Mouse (Mus musculus) stomach, embryonic 16.5 days (tissue): ENCODE data around the gene Meox2. TPM values are rescaled to one million over a fixed set of nuclear protein-coding genes. Genes with fewer than 3 reads are reported as not detected.

ENCODE experiments used
- ATAC-seq: fragments of 200-750 bp; cut with Nextera tagmentation; 2 replicates; pipeline ENCODE4 v1.8.0; 2017; ENCODE audit warnings: moderate number of reproducible peaks, moderate TSS enrichment; ENCODE audit not compliant: insufficient read depth, low FRiP score
- H3K27ac ChIP-seq: fragments of 300-500 bp; sonication (generic); 2 replicates; pipeline ENCODE4 v1.5.1; 2014; ENCODE audit warnings: low read length
- H3K27me3 ChIP-seq: fragments of 300-500 bp; sonication (generic); 2 replicates; pipeline ENCODE4 v1.6.1; 2014; ENCODE audit warnings: low read length, control low read depth, mixed read lengths; ENCODE audit not compliant: control insufficient read depth, insufficient read depth
- H3K36me3 ChIP-seq: fragments of 300-500 bp; sonication (generic); 2 replicates; pipeline ENCODE4 v1.6.1; 2014; ENCODE audit warnings: low read length; ENCODE audit not compliant: control insufficient read depth, insufficient read depth
- H3K4me1 ChIP-seq: fragments of 300-500 bp; sonication (generic); 2 replicates; pipeline ENCODE4 v1.6.1; 2014; ENCODE audit warnings: low read length, control low read depth, mixed read lengths; ENCODE audit not compliant: control insufficient read depth, insufficient read depth
- H3K4me2 ChIP-seq: fragments of 300-500 bp; sonication (generic); 2 replicates; pipeline ENCODE4 v1.6.1; 2014; ENCODE audit warnings: low read depth, low read length, mixed read lengths
- H3K4me3 ChIP-seq: fragments of 300-500 bp; sonication (generic); replicated peaks from 2 replicates; pipeline ENCODE4 v1.5.1; 2014; ENCODE audit warnings: mild to moderate bottlenecking, low read length
- H3K9ac ChIP-seq: fragments of 300-500 bp; sonication (generic); 2 replicates; pipeline ENCODE4 v1.6.1; 2014; ENCODE audit warnings: low read length
- H3K9me3 ChIP-seq: fragments of 300-500 bp; sonication (generic); replicated peaks from 2 replicates; pipeline ENCODE4 v1.6.1; 2016; ENCODE audit warnings: low read length, control low read depth; ENCODE audit not compliant: control insufficient read depth
- WGBS: fragments of 180-500 bp; shearing (Covaris S2); extraction: QIAGEN DNeasy Blood & Tissue Kit; methylation state at CpG from one replicate; pipeline ENCODE4 v1.1.7; 2014; 5-methylcytosine and 5-hydroxymethylcytosine counted together
- polyA plus RNA-seq: library from polyadenylated mRNA; unstranded; fragments of >200 nt; fragmentation: Nextera tagmentation; extraction: Ambion mirVana; gene quantifications from 2 replicates; pipeline ENCODE4 v1.2.1, GENCODE M21; 2015

Gene Meox2
- polyA plus RNA-seq, 1 experiment from 2014 or later, result 6.1 TPM

DNA sequence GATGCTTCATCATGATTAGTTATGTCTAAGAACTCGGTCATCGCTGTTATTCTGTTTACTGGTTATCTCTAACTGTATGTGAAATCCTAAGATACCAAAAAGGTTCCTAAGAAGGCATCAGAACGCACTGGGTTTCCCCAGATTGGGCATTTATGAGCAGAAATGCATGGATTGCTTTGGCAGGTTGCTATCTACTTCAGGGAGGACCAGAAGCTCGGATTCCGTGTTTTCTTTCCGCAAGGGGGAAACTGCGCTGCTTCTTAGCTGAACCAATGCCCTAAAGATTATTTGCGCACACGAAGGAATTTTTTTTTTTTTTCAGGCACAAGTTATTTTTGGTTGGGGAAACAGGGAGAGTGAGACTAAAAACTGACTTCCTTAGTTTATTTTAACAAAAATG lies 2.6 kb downstream of the Meox2 start:
- Histone ChIP-seq H3K9ac (no peak overlapping the region; the same call in 1 of the 2 replicates), H3K27me3 (peaks cover 19% of the 10 kb centered on the region), H3K36me3 (no peaks in the 10 kb centered on the region), H3K9me3 (no peaks in the 10 kb centered on the region), H3K27ac (no peak overlapping the region; the same call in 1 of the 2 replicates), H3K4me3 (peak overlapping the region; percentile 29), H3K4me2 (peak overlapping the region; percentile 43), H3K4me1 (peaks cover 5% of the 10 kb centered on the region)
- no peak for ATAC-seq
- 45% methylated on average over 9 of the region's 9 CpGs for WGBS

DNA sequence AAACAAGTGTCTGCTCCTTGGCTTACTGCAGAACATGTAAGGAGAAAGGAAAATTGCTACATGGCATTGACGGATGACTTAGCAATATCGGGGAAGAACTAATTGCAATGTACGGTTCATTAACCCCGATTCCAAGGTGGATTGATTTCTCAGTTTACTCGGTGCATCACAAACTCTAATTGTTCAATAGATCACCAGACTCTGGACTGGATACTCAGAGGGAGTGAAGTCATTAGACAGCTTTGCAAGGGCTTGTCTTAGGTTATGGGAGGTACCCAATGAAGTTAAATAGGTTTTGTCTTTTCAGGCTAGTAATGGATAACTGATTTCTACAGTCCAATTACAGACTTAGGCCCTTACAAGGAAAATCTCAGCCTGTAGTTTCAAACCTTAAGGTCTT lies 10.9 kb downstream of the Meox2 start:
- H3K4me2 ChIP-seq, result no peak overlapping the region
- H3K4me1 ChIP-seq, result no peaks in the 10 kb centered on the region
- H3K27ac ChIP-seq, result no peak overlapping the region
- no peak for ATAC-seq
- no peak overlapping the region for H3K4me3 ChIP-seq
- H3K36me3 ChIP-seq, result no peaks in the 10 kb centered on the region
- no peak overlapping the region for H3K9ac ChIP-seq
- 74% methylated on average over 5 of the region's 5 CpGs for WGBS
- H3K9me3 ChIP-seq, result no peaks in the 10 kb centered on the region
- H3K27me3 ChIP-seq, result no peaks in the 10 kb centered on the region

DNA sequence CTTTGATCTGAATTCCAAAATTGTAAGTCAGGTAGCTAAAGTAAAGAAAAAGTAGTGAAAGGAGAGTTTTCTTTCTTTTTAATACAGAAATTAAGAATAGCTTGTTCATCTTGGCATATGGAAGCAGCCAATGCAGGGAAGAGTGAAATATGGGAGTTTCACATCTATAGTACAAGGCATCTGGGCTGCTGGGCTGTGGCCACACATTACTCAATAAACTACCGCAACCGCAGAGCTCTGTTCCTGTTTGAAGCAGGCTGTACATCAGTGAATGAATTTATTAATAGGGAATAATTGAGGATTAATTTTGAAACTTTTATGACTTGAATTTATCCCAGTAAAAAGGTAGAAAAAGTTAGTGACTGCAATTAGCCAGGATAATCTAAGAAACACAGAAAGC lies 15.4 kb downstream of the Meox2 start:
- no peak for ATAC-seq
- no peak overlapping the region for H3K4me2 ChIP-seq
- 64% methylated on average over 2 of the region's 2 CpGs for WGBS
- no peak overlapping the region for H3K4me3 ChIP-seq
- no peaks in the 10 kb centered on the region for H3K27me3 ChIP-seq
- no peak overlapping the region for H3K27ac ChIP-seq
- no peaks in the 10 kb centered on the region for H3K36me3 ChIP-seq
- no peak overlapping the region for H3K9ac ChIP-seq
- no peaks in the 10 kb centered on the region for H3K9me3 ChIP-seq
- no peaks in the 10 kb centered on the region for H3K4me1 ChIP-seq

GRCm38 (mm10) chr12:37142080-37142703 lies 33.9 kb downstream of the Meox2 start:
- WGBS, result 37% methylated on average over 3 of the region's 3 CpGs
- Histone ChIP-seq H3K27me3 (no peaks in the 10 kb centered on the region), H3K9me3 (no peaks in the 10 kb centered on the region), H3K4me2 (no peak overlapping the region), H3K4me3 (no peak overlapping the region), H3K9ac (no peak overlapping the region), H3K36me3 (no peaks in the 10 kb centered on the region), H3K4me1 (no peaks in the 10 kb centered on the region), H3K27ac (no peak overlapping the region)
- ATAC-seq, result no peak

- H3K27ac ChIP-seq, result no peak overlapping the region
- 91% methylated on average over 1 of the region's 1 CpGs for WGBS
- H3K4me3 ChIP-seq, result no peak overlapping the region
- no peaks in the 10 kb centered on the region for H3K36me3 ChIP-seq
- ATAC-seq, result no peak
- no peaks in the 10 kb centered on the region for H3K4me1 ChIP-seq
- H3K27me3 ChIP-seq, result no peaks in the 10 kb centered on the region
- H3K4me2 ChIP-seq, result no peak overlapping the region
- H3K9ac ChIP-seq, result no peak overlapping the region
- no peaks in the 10 kb centered on the region for H3K9me3 ChIP-seq
These were observed 35.5 kb downstream of the Meox2 start for GRCm38 (mm10) chr12:37143879-37144278.

DNA sequence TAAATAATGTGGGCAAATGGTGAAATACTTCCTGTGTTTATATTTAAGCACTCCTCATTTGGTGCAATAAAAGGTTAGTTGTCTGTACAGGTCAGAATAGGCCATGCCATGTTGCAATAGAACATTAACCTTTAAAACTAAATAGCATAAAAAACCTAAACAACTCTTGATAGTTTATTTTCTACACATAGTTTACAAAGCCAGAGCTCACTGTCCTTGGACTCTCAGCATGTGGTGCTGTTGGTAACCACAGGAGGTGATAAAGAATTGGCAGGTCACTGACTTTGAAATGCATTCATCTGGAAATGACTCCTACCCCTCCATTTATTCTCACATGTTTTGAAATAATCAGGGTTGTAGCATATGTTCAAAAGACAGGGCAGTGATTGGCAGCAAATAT lies 59.4 kb downstream of the Meox2 start:
- no peak overlapping the region for H3K27ac ChIP-seq
- no peaks in the 10 kb centered on the region for H3K9me3 ChIP-seq
- no peak for ATAC-seq
- no peak overlapping the region for H3K4me3 ChIP-seq
- H3K27me3 ChIP-seq, result no peaks in the 10 kb centered on the region
- H3K4me2 ChIP-seq, result no peak overlapping the region
- H3K36me3 ChIP-seq, result no peaks in the 10 kb centered on the region
- no peaks in the 10 kb centered on the region for H3K4me1 ChIP-seq
- no peak overlapping the region for H3K9ac ChIP-seq

DNA sequence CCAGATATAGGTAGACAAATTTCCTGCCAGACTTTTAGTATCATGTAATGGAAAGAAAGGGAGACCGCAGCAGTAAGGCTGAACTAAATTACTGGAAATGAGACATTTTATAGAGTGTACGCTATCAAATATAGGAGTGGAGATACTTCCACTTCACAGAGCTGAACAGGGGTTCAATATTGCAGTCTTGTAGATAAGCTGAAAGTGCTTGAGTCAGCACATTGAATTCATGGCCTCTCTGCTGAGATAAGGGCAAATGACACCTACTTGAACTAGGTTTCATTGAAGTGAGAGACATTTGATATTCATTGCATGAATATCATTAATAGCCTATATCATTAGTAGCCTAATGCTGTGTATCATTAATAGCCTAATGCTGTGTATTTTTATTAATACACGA lies 65.0 kb downstream of the Meox2 start:
- Histone ChIP-seq H3K4me2 (no peak overlapping the region), H3K36me3 (no peaks in the 10 kb centered on the region), H3K4me3 (no peak overlapping the region), H3K9me3 (no peaks in the 10 kb centered on the region), H3K27ac (no peak overlapping the region), H3K9ac (no peak overlapping the region), H3K4me1 (no peaks in the 10 kb centered on the region), H3K27me3 (no peaks in the 10 kb centered on the region)
- WGBS, result 92% methylated on average over 3 of the region's 3 CpGs
- no peak for ATAC-seq

GRCm38 (mm10) chr12:37183689-37184088 lies 75.3 kb downstream of the Meox2 start:
- H3K4me1 ChIP-seq, result no peaks in the 10 kb centered on the region
- no peak overlapping the region for H3K4me2 ChIP-seq
- no peak for ATAC-seq
- no peak overlapping the region for H3K4me3 ChIP-seq
- H3K9ac ChIP-seq, result no peak overlapping the region
- no peaks in the 10 kb centered on the region for H3K27me3 ChIP-seq
- no peaks in the 10 kb centered on the region for H3K9me3 ChIP-seq
- no peak overlapping the region for H3K27ac ChIP-seq
- no peaks in the 10 kb centered on the region for H3K36me3 ChIP-seq

- no peak overlapping the region for H3K4me2 ChIP-seq
- WGBS, result 33% methylated on average over 5 of the region's 5 CpGs
- H3K36me3 ChIP-seq, result no peaks in the 10 kb centered on the region
- no peak for ATAC-seq
- H3K4me3 ChIP-seq, result no peak overlapping the region
- no peaks in the 10 kb centered on the region for H3K9me3 ChIP-seq
- no peak overlapping the region for H3K9ac ChIP-seq
- no peaks in the 10 kb centered on the region for H3K4me1 ChIP-seq
- H3K27ac ChIP-seq, result no peak overlapping the region
- no peaks in the 10 kb centered on the region for H3K27me3 ChIP-seq
These were observed 80.7 kb downstream of the Meox2 start for GRCm38 (mm10) chr12:37188940-37189488.
